Mouse (Mus musculus): ENCODE measurements at regions not wholly inside any gene's neighbourhood (a gene's known extent, or its start where the extent isn't known, plus 50 kb on each side); places are given as distances from the start of the nearest gene placed in this dataset.

- Histone ChIP-seq H3K9me3 (ENCODE audit: control insufficient read depth, low read length) (no peaks in the 10 kb centered on the region), H3K4me3 (ENCODE audit: low read depth, low read length) (no peak overlapping the region), H3K36me3 (ENCODE audit: control insufficient read depth, insufficient read depth, low read length) (no peaks in the 10 kb centered on the region), H3K27ac (replicated peaks) (no peak overlapping the region), H3K27me3 (ENCODE audit: control insufficient read depth, insufficient read depth, low read length) (no peaks in the 10 kb centered on the region), H3K4me1 (replicated peaks; ENCODE audit: control insufficient read depth, insufficient read depth) (no peaks in the 10 kb centered on the region), H3K9ac (ENCODE audit: low read length) (no peak overlapping the region), H3K4me2 (replicated peaks; ENCODE audit: low read depth) (no peak overlapping the region)
- WGBS, result 75% methylated on average over 5 of the region's 5 CpGs
- TF ChIP-seq CTCF (IDR thresholded peaks at IDR 0.05; ENCODE audit: low read depth) (no peak), EP300 (optimal IDR thresholded peaks at IDR 0.05) (no peak)
- DNase-seq (ENCODE audit: low spot score) (no peak), ATAC-seq (ENCODE audit: low FRiP score, low TSS enrichment) (no peak)
These were observed 218.5 kb downstream of the Suds3 start for GRCm38 (mm10) chr5:116897391-116897790.

DNA sequence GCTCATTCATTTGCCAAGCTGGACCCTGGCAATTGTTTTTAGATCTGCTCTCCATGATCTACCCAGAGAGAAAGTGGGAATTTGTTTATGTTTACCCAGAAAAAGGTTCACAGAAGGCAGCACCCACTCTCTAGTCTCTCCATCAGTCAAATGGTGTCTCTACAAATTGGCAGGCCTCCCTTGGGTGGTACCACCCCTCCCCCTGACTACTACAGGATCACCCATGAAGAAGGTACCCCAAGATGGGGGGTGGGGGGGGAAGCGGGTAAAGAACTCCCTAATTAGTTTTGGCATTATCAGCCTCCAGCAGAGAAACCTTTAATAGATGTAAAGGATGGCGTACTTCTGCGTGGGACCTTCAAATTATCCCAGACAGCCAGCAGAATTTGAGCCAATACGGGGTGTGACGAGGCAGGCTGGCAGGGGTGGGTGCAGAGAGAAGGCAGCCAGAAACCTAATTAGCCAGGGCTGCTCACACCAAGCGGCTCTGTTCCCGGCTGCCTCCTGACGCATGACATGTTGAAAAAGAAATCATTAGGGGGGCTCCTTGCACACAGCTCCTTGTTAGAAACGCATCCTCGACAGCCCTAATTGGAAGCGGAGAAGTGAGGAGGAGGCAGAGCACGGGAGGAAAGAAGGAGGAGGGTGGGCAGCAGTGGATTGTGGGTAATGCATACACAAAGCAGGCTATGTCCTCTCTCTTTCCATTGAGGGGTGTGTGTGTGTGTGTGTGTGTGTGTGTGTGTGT is 220.7 kb downstream of the Suds3 start:
- 71% methylated on average over 12 of the region's 12 CpGs for WGBS
- no peak overlapping the region for H3K27ac ChIP-seq (replicated peaks)
- no peaks in the 10 kb centered on the region for H3K4me1 ChIP-seq (replicated peaks; ENCODE audit: control insufficient read depth, insufficient read depth)
- H3K4me2 ChIP-seq (replicated peaks; ENCODE audit: low read depth), result no peak overlapping the region
- no peak overlapping the region for H3K4me3 ChIP-seq (ENCODE audit: low read depth, low read length)
- no peaks in the 10 kb centered on the region for H3K36me3 ChIP-seq (ENCODE audit: control insufficient read depth, insufficient read depth, low read length)
- DNase-seq (ENCODE audit: low spot score) (no peak), ATAC-seq (ENCODE audit: low FRiP score, low TSS enrichment) (no peak)
- H3K9me3 ChIP-seq (ENCODE audit: control insufficient read depth, low read length), result no peaks in the 10 kb centered on the region
- no peak overlapping the region for H3K9ac ChIP-seq (ENCODE audit: low read length)
- TF ChIP-seq CTCF (IDR thresholded peaks at IDR 0.05; ENCODE audit: low read depth) (no peak), EP300 (optimal IDR thresholded peaks at IDR 0.05) (no peak)
- no peaks in the 10 kb centered on the region for H3K27me3 ChIP-seq (ENCODE audit: control insufficient read depth, insufficient read depth, low read length)

DNA sequence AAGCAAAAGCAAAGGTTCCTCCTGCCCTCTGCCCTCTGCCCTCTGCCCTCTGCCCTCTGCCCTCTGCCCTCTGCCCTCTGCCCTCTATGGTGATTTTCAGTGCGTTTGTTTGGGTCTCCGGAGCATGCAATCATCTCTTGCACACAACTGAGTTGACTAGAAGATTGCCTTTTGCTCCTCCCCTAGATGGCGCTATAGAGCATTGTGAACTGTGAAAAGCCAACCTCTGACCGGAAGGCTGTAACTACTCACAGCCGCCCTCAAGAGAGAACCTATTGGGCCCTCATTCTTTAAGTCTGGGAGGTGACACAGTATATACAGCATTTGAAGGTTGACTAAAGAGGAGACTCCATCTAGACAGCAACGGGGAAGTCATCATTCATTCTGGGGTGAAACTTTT is 221.3 kb downstream of the Suds3 start:
- ATAC-seq (ENCODE audit: low FRiP score, low TSS enrichment), result no peak
- Histone ChIP-seq H3K4me3 (ENCODE audit: low read depth, low read length) (no peak overlapping the region), H3K9me3 (ENCODE audit: control insufficient read depth, low read length) (no peaks in the 10 kb centered on the region), H3K36me3 (ENCODE audit: control insufficient read depth, insufficient read depth, low read length) (no peaks in the 10 kb centered on the region), H3K9ac (ENCODE audit: low read length) (no peak overlapping the region), H3K27me3 (ENCODE audit: control insufficient read depth, insufficient read depth, low read length) (no peaks in the 10 kb centered on the region), H3K4me1 (replicated peaks; ENCODE audit: control insufficient read depth, insufficient read depth) (no peaks in the 10 kb centered on the region), H3K4me2 (replicated peaks; ENCODE audit: low read depth) (no peak overlapping the region), H3K27ac (replicated peaks) (no peak overlapping the region)
- TF ChIP-seq EP300 (optimal IDR thresholded peaks at IDR 0.05) (no peak), CTCF (IDR thresholded peaks at IDR 0.05; ENCODE audit: low read depth) (0 out of 2 replicates have a peak, but pooled peaks have one; percentile 35)
- no peak for DNase-seq (ENCODE audit: low spot score)
- 82% methylated on average over 6 of the region's 6 CpGs for WGBS

DNA sequence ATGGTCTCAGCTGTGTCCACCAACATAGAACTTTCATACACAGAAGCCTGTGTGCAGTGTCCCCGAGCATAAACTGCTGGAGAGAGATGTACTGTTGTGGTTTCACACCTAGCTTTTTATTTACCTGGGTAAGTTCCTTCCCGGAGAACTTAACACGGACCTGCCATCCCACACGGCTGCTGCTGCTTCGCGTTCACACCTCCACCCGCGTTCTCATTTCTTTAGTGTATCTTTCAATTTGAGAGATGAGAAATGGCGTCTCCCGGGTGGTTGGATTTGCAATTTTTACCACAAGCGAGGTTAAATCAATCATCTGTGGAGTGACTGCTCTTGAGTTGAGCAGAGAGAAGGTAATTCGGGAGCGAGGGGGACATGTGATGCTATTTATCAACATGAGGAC is 223.0 kb downstream of the Suds3 start:
- Histone ChIP-seq H3K27ac (replicated peaks) (no peak overlapping the region), H3K27me3 (ENCODE audit: control insufficient read depth, insufficient read depth, low read length) (no peaks in the 10 kb centered on the region), H3K4me1 (replicated peaks; ENCODE audit: control insufficient read depth, insufficient read depth) (no peaks in the 10 kb centered on the region), H3K9me3 (ENCODE audit: control insufficient read depth, low read length) (no peaks in the 10 kb centered on the region), H3K4me2 (replicated peaks; ENCODE audit: low read depth) (no peak overlapping the region), H3K4me3 (ENCODE audit: low read depth, low read length) (no peak overlapping the region), H3K9ac (ENCODE audit: low read length) (no peak overlapping the region), H3K36me3 (ENCODE audit: control insufficient read depth, insufficient read depth, low read length) (no peaks in the 10 kb centered on the region)
- TF ChIP-seq CTCF (IDR thresholded peaks at IDR 0.05; ENCODE audit: low read depth), result no peak
- TF ChIP-seq EP300 (optimal IDR thresholded peaks at IDR 0.05), result no peak
- WGBS, result 70% methylated on average over 13 of the region's 13 CpGs
- DNase-seq (ENCODE audit: low spot score) (no peak), ATAC-seq (ENCODE audit: low FRiP score, low TSS enrichment) (no peak)

- Histone ChIP-seq H3K9ac (ENCODE audit: low read length) (no peak overlapping the region), H3K36me3 (ENCODE audit: control insufficient read depth, insufficient read depth, low read length) (no peaks in the 10 kb centered on the region), H3K4me1 (replicated peaks; ENCODE audit: control insufficient read depth, insufficient read depth) (no peaks in the 10 kb centered on the region), H3K27ac (replicated peaks) (no peak overlapping the region), H3K27me3 (ENCODE audit: control insufficient read depth, insufficient read depth, low read length) (no peaks in the 10 kb centered on the region), H3K9me3 (ENCODE audit: control insufficient read depth, low read length) (no peaks in the 10 kb centered on the region), H3K4me2 (replicated peaks; ENCODE audit: low read depth) (no peak overlapping the region), H3K4me3 (ENCODE audit: low read depth, low read length) (no peak overlapping the region)
- DNase-seq (ENCODE audit: low spot score) (no peak), ATAC-seq (ENCODE audit: low FRiP score, low TSS enrichment) (no peak)
- TF ChIP-seq CTCF (IDR thresholded peaks at IDR 0.05; ENCODE audit: low read depth), result no peak
- no peak for TF ChIP-seq EP300 (optimal IDR thresholded peaks at IDR 0.05)
- 71% methylated on average over 12 of the region's 12 CpGs for WGBS
These were observed 226.7 kb downstream of the Suds3 start for GRCm38 (mm10) chr5:116889224-116889623.
